Mouse (Mus musculus) brain, embryonic 14.5 days (tissue): Measurements from ENCODE around the gene 1700003F12Rik.

ENCODE experiments used
- CTCF ChIP-seq: fragments of 200-500 bp; IDR thresholded peaks from 2 replicates; pipeline ENCODE4 v1.5.1; 2012; ENCODE audit warnings: inconsistent platforms, mild to moderate bottlenecking, moderate library complexity, borderline replicate concordance; ENCODE audit not compliant: insufficient read depth, insufficient read length; ENCODE audit errors: extremely low read depth
- POLR2A ChIP-seq: fragments of 200-500 bp; IDR thresholded peaks from 2 replicates; pipeline ENCODE4 v1.6.1; 2012; ENCODE audit warnings: mild to moderate bottlenecking, inconsistent platforms, borderline replicate concordance; ENCODE audit not compliant: poor library complexity, insufficient read depth, insufficient read length, severe bottlenecking; ENCODE audit errors: extremely low read depth

DNA sequence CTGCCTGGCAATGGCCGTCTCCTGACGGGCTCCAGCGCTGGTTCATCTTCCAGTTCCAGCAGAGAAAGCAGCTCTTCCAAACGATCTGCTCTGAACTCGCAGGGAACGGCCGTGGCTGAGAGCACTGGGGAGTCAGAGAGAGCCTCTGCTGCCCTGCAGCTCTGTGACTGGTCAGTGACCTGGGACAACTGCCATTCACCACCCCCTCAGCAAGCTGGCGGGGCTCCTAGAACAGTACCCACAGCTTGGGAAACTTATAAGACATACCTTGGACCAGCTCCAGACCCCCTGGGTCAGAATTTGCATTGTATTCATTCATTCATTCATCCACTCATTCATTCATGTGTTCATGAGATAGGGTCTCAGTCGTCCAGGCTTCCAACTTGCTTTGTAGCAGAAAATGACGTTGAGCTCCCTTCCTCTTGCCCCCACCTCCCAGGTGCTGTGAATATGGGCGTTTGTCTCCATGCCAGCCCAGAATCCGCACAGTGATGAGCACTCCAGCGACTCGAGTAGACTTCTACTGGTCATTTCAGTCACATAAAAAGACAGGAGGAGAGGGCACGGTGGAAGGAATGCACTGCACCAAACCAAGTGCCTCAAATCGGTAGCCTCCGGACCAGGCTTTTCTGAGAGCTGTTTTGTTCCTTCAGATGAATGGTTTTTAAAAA is 38.2 kb downstream of the 1700003F12Rik start:
- TF ChIP-seq POLR2A (no peak), CTCF (no peak)
